15 mouse cellular contexts compared by ENCODE assay signal in the genomic region with DNA sequence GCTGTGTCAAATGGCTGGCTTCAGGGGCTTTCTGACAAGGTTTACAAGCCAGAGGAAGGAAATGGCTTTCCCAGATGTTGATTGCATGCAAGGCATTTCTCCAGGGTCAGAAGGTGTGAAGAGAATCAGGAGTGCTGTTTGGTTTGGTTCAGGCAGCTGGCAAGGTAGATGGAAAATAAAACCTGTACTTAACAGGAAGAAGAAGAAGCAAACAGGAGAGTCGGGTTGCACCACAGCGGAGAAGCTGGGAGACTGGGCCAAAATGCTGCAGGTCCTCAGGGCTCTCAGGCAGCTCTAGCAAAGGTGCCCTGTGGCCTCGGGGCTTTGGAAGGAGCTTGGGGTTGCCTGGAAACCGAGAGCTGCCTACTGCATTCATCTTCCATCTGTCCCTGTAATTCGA.
DNase-seq lines count a peak whose midpoint lies in the region; ATAC-seq lines count a peak whose summit lies in the region.
"Had no signal": no experiment of that assay in that cellular context is flagged by ENCODE, and none has a peak within 500 bp of the region (broad histone marks: within the 10 kb centered on the region; RNA-seq: fewer than 3 reads in every experiment).

No protein-coding gene starts in this region.

- ATAC-seq in cerebellum, adult (ENCODE audit: insufficient number of reproducible peaks, low FRiP score, low TSS enrichment) = no peak
- ATAC-seq in limb, embryonic 12.5 days (ENCODE audit: insufficient number of reproducible peaks, insufficient read depth, low FRiP score, low TSS enrichment, low read depth) = peak; percentile 56
- ATAC-seq: intestine, embryonic 15.5 days had no signal

- H3K9me3 ChIP-seq in limb, embryonic 12.5 days = no peaks in the 10 kb centered on the region
- H3K9me3 ChIP-seq: intestine, embryonic 15.5 days had no signal

- H3K4me3 ChIP-seq in limb, embryonic 12.5 days (replicated peaks) = no peak overlapping the region
- H3K4me3 ChIP-seq: forebrain, embryonic 10.5 days; intestine, embryonic 15.5 days; left cerebral cortex, adult 2 months had no signal

- DNase-seq in cerebellum, postnatal 14 days = peak; percentile 53 to 54
- DNase-seq in right cerebral cortex, postnatal 10 days (ENCODE audit: low spot score in 2 of 2) = peak; percentile 20
- DNase-seq in right cerebral cortex, postnatal 14 days = no peak
- DNase-seq in frontal cortex, adult 2 months (ENCODE audit: extremely low spot score in 1 of 2, low spot score in 1 of 2) = no peak
- DNase-seq in lung, adult 18-20 months = no peak
- DNase-seq in layer of hippocampus, postnatal 25 days (ENCODE audit: extremely low spot score in 1 of 2, low spot score in 1 of 2) = no peak
- DNase-seq: adrenal gland, adult 8-10 months; cerebellum, adult 11 months; gastrocnemius, postnatal 36 days; kidney, postnatal 36 days had no signal

- peak overlapping the region; percentile 73 for H3K27ac ChIP-seq in limb, embryonic 12.5 days
- H3K27ac ChIP-seq: forebrain, embryonic 10.5 days; intestine, embryonic 15.5 days; left cerebral cortex, adult 2 months had no signal

- H3K36me3 ChIP-seq in limb, embryonic 12.5 days = no peaks in the 10 kb centered on the region
- H3K36me3 ChIP-seq: forebrain, embryonic 10.5 days; intestine, embryonic 15.5 days had no signal

- WGBS in limb, embryonic 12.5 days = 18% methylated on average over 5 of the region's 5 CpGs

- H3K4me1 ChIP-seq in limb, embryonic 12.5 days (replicated peaks) = peaks cover 16% of the 10 kb centered on the region
- H3K4me1 ChIP-seq: intestine, embryonic 15.5 days had no signal

- H3K27me3 ChIP-seq in limb, embryonic 12.5 days = no peaks in the 10 kb centered on the region
- H3K27me3 ChIP-seq: intestine, embryonic 15.5 days had no signal

- H3K9ac ChIP-seq in limb, embryonic 12.5 days (replicated peaks) = no peak overlapping the region
- H3K9ac ChIP-seq: intestine, embryonic 15.5 days had no signal

- H3K4me2 ChIP-seq in limb, embryonic 12.5 days = no peak overlapping the region
- H3K4me2 ChIP-seq: intestine, embryonic 15.5 days had no signal

Comparison
In these comparisons a context has a peak if more than half of its experiments do, and no peak if none do; other contexts are left out.
1. DNase-seq: peak in cerebellum, postnatal 14 days (2 of 2) and right cerebral cortex, postnatal 10 days (2 of 2); none in right cerebral cortex, postnatal 14 days (single experiment), frontal cortex, adult 2 months (0 of 2), lung, adult 18-20 months (0 of 2) and layer of hippocampus, postnatal 25 days (0 of 2).